Mouse (Mus musculus): Measurements from ENCODE around the gene Sppl2b.

Gene Sppl2b

GRCm38 (mm10) chr10:80899074-80899473 lies 44.0 kb downstream of the Sppl2b start:
- DNase-seq (ENCODE audit: low spot score) = no peak

GRCm38 (mm10) chr10:80899591-80900317 lies 44.7 kb downstream of the Sppl2b start:
- no peak for DNase-seq (ENCODE audit: low spot score)

DNA sequence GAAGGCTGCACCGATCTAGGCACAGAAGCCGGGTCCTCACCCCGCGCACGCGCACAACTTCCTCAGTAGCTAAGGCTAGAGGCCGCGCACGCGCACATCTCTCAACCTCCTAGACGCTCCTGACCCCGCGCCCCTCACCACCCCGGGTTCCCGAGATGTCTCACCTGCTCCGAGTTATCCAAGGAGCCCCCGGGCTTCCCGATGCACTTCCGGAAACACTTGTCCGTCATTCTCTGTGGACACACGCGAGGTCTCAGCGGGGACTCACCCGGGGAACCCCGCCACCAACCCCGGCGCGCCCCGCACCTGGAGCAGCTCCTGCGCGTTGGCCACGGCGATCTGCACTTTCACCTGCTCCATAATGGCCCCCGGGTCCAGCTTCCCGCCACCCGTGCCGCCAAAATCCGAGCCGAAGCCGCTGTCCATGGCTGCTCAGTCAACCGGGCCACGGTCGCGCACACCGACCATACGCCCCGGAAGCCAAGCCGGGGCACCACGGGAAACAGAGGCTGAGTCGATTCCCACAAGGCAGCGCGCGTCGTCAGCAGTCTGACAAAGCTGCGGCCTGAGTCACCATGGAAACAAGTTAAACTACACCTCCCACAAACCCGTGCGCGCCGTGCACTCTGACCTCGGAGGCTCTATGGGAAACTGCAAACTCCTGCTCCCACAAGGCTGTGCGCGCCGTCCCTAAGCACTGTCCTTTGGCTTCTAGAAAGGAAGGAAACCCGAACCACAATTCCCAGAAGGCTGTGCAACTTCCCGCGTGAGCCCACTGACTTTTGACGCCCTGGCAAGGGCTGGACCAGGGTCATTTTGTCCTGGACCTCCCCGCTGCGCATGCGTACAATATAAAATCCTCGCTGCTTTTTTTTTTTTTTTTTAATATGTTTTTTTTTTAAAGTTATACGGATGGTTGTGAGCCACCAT lies 45.5 kb downstream of the Sppl2b start, which contains the start of gene Timm13:
Gene Timm13 (minus strand): TSS at position 652 of the 930 bp plus-strand sequence.
- peak; percentile 99 for DNase-seq (ENCODE audit: low spot score)

- no peak for DNase-seq (ENCODE audit: low spot score)
These were observed 46.6 kb downstream of the Sppl2b start for GRCm38 (mm10) chr10:80901409-80902272.

- no peak for DNase-seq (ENCODE audit: low spot score)
These were observed 47.3 kb downstream of the Sppl2b start for GRCm38 (mm10) chr10:80902273-80902940.

GRCm38 (mm10) chr10:80903282-80903681 lies 48.2 kb downstream of the Sppl2b start:
- no peak for DNase-seq (ENCODE audit: low spot score)

- DNase-seq (ENCODE audit: low spot score) = no peak
These were observed 49.1 kb downstream of the Sppl2b start for GRCm38 (mm10) chr10:80904004-80904693.

- DNase-seq (ENCODE audit: low spot score) = no peak
These were observed 49.6 kb downstream of the Sppl2b start for GRCm38 (mm10) chr10:80904709-80905108.

DNA sequence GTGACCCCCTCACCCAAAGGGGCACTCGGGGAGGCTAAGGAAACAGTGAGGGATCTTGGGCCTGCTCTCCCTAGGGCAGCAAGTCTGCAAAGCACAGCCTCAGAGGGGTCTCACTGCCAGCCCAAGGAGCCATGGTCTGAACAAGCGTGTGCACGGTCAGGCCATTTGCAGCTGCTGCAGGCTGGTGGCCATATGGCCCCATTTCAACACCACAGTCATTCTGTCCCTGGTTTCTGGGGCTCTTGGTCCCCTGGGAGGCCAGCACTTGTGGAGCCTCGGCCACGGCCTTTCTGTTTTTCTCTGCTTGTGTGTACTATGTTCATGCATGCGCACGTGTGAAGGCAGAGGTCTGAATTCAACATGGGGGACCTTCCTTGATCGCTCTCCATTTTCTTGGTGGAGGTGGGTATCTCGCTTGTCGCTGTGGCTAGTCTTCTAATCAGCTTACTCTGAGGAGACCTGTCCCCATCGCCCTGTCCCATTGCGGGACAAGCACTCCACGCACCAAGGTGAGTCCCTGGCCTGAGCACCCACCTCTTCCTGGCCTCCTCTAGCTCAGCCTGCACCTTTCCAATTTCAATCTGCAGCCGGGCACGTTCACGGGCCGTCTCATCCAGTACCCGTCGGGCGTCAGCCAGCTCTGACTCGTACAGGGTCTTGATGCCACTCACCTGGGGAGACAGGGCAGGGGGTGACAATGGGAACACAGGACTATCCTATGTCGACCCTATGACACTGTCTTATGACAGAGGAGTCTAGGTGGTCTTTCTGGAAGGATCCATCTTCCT lies 54.5 kb downstream of the Sppl2b start:
- no peak for DNase-seq (ENCODE audit: low spot score)

- no peak for DNase-seq (ENCODE audit: low spot score)
These were observed 56.3 kb downstream of the Sppl2b start for GRCm38 (mm10) chr10:80911354-80911753.

GRCm38 (mm10) chr10:80911891-80912290 lies 56.8 kb downstream of the Sppl2b start:
- no peak for DNase-seq (ENCODE audit: low spot score)

- no peak for DNase-seq (ENCODE audit: low spot score)
These were observed 58.4 kb downstream of the Sppl2b start for GRCm38 (mm10) chr10:80913364-80914011.

DNA sequence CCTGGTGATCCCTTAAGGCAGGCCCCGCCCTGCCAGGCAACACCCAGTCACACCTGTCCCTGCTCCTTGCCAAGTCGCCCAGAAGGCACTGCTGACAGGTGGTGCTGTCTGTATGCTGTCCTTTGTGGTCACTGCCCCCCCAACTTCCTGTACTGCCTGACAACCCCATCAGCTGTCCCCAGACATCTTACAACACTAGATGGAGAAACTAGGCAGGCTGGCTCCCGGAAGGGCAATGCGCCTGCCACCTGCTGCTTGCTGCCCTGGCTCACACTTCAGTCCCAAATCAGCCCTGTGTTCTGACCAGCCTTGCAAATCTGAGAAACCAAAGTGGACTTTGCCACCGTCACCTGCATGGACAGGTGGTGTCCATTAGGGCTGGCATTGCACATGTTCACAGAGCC lies 59.2 kb downstream of the Sppl2b start:
- DNase-seq (ENCODE audit: low spot score) = no peak

DNA sequence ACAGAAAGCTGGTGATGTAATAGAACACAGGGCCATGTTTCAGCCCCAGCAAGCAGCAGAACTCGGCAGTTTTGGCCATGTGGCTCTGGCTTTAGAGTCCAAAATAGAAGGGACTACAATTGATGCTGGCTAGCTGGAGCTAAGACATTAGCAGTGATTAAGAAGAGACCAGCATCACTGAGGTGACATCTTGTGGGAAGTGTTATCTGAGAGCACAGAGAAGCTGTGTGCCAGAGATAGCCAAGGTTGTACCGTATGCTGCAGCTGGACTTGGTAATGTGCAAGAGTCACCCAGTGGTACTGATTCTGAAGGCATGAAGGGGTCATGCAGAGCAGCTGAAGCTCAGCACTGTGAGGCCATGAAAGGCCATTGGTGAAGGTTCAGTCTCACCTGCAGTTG lies 60.2 kb downstream of the Sppl2b start:
- no peak for DNase-seq (ENCODE audit: low spot score)

DNA sequence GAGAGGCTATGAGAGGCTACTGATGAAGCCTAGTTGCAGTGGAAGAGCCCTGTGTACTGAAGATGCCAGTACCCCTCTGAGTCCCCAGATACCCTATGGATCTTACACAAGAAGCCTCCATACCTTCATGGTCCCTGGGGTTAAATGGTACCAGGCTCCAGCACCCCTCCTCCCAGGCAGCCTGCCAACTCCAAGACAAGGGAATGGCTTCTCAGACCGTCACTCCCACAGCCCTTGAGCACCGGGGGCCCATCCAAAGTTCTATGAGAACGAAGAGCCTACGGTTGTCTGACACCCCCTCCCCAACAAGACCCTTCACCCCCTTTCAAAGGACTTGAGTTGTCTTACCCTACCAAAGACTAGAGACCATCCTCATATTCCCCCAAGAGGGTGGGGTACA lies 60.7 kb downstream of the Sppl2b start:
- DNase-seq (ENCODE audit: low spot score) = no peak

DNA sequence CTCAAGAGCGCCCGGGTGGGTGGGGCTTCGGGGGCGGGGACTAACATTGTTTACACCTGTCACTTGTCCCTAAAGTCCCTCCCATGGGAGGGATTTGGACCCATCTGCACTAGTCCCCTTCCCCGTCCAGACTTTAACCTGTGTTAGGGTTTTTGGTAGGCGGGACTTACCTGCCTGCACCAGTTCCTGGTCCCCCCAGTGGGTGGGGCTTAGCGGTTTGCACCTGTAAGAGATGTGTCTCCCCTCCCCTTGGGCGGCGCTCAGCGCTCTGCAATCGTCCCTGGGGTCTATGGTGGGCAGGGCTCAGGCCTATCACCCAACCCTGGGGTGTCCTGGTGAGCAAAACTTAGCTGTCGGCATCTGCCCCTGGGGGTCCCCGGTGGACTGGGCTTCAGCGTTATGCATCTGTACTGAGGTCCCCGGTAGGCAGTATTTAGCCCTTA lies 62.3 kb downstream of the Sppl2b start:
- DNase-seq (ENCODE audit: low spot score) = no peak

GRCm38 (mm10) chr10:80917779-80918434 lies 62.8 kb downstream of the Sppl2b start, which contains the start of gene Lmnb2:
Gene Lmnb2, minus strand, starts transcription at chr10:80918245.
- peak; percentile 84 for DNase-seq (ENCODE audit: low spot score)

Data from layer of hippocampus, adult 11-12 months (tissue).